Mouse (Mus musculus): ENCODE measurements at regions not wholly inside any gene's neighbourhood (a gene's known extent, or its start where the extent isn't known, plus 50 kb on each side); places are given as distances from the start of the nearest gene placed in this dataset.

GRCm38 (mm10) chr1:154255971-154256370, 55.0 kb downstream of the Zfp648 start:
- no peak for DNase-seq (ENCODE audit: low spot score in 2 of 2)

GRCm38 (mm10) chr1:154256811-154257210, 55.8 kb downstream of the Zfp648 start:
- peak; percentile 35 to 47 for DNase-seq (ENCODE audit: low spot score in 2 of 2)

- DNase-seq (ENCODE audit: low spot score in 2 of 2): no peak
These were observed 57.5 kb downstream of the Zfp648 start for GRCm38 (mm10) chr1:154258511-154258910.

GRCm38 (mm10) chr1:154260393-154260792, 59.4 kb downstream of the Zfp648 start:
- no peak for DNase-seq (ENCODE audit: low spot score in 2 of 2)

DNA sequence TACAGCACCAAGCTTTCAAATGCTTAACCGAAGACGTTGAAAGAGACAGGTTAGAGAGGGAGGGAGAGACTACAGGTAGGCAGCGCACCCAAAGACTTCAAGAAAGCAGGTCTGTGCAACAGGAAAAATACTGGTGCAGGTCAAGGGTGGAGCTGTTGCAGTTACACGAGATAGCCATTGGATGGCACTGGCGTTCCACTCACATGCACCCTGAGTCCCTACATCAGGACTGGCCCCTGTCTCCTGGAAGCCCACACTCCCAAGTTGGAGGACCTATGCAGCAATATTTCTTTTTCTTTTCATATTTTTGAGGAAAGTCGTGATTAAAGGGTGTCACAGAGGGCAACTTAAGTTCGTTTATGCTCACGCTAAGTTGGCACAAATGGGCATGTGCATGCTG, 80.5 kb downstream of the Zfp648 start:
- peak; percentile 40 to 73 for DNase-seq (ENCODE audit: low spot score in 2 of 2)

DNA sequence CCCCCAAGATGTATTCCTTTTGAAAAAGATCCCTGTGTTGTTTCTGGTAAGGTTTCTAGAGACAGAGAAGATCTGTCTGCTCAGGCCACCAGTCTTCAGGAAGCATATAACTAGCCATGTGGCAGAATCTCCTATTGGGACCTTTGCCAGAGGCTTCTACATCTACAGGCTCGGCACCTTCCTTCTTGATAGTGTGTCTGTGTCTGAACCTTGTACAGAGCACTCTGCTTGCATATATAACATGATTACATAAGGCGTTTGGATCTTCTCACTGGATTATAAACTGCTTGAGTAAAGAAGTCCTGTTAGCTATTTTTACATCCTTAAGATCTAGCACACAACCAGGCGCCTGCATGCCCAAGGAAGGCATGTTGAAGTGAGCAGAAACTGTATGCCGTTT, 85.1 kb downstream of the Zfp648 start:
- peak in 1 of 2 experiments; percentile 20 for DNase-seq (ENCODE audit: low spot score in 2 of 2)

DNA sequence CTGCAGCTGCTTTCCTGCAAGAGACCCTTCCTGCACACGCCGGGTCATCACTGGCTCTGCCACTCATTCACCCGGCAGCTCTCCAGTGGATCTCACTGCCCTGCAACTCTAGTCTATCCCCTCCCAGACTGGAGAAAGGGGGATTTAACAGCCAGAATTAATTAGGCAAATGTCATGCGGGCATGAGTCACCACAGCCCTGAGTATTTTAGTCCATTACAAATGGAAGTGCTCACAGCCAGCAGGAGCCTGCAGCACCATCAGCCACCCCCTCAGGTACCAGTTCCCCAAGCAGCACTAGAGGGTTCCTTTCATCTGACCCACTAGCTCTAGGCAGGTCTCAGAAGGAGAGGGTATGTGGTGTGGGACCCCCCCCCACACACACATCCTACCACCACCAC, 91.7 kb downstream of the Zfp648 start:
- peak; percentile 18 to 26 for DNase-seq (ENCODE audit: low spot score in 2 of 2)

GRCm38 (mm10) chr1:154296080-154296479, 95.1 kb downstream of the Zfp648 start:
- no peak for DNase-seq (ENCODE audit: low spot score in 2 of 2)

DNA sequence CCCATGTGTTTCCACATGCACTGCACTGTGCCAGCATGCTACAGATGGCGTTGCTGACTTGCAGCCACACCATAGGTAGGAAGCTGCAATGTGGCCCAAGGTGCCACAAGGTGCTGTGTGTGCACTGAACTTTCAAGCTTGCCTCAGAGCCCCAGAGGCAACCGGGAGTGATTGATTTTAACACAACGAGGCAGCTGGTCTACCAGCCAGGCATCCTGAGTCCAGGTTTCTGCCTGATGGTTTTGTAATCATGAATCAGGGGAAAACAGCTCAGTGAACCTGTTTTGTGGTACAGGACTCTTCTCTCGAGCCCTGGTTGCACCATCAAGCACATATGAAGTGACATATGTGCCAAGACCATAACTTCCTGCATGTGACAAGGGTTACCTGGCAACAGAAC, 98.9 kb downstream of the Zfp648 start:
- DNase-seq (ENCODE audit: low spot score in 2 of 2): no peak

DNA sequence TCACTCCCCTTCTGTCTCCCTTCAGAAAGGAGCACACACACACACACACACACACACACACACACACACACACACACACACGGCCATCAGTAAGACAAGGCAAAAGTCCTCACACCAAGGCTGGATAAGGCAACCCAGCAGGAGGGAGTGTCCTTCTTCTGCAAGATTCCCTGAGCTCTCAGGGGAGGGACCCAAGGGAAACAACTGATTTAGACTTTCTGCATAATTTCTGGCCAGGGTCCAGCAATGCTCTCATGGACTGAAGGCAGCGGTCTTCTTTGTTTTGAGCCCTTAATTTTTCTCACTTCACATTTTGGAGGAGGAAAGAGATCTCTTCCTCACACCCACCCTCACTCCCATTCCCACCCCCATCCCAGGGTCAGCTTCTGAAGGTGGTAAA, 108.7 kb downstream of the Zfp648 start:
- no peak for DNase-seq (ENCODE audit: low spot score in 2 of 2)
